Mouse (Mus musculus) c-Kit-positive CD71-positive TER-119-positive erythroid progenitor cells, embryonic 14.5 days (primary cell): ENCODE results near the gene Strn4.
A peak's percentile ranks its signal among the peaks of the same experiment; 100 is the strongest.

ENCODE experiments used
- DNase-seq: peaks from one replicate; pipeline ENCODE4 v3.0.0-alpha.2; 2013; ENCODE audit warnings: low spot score

Gene Strn4

DNA sequence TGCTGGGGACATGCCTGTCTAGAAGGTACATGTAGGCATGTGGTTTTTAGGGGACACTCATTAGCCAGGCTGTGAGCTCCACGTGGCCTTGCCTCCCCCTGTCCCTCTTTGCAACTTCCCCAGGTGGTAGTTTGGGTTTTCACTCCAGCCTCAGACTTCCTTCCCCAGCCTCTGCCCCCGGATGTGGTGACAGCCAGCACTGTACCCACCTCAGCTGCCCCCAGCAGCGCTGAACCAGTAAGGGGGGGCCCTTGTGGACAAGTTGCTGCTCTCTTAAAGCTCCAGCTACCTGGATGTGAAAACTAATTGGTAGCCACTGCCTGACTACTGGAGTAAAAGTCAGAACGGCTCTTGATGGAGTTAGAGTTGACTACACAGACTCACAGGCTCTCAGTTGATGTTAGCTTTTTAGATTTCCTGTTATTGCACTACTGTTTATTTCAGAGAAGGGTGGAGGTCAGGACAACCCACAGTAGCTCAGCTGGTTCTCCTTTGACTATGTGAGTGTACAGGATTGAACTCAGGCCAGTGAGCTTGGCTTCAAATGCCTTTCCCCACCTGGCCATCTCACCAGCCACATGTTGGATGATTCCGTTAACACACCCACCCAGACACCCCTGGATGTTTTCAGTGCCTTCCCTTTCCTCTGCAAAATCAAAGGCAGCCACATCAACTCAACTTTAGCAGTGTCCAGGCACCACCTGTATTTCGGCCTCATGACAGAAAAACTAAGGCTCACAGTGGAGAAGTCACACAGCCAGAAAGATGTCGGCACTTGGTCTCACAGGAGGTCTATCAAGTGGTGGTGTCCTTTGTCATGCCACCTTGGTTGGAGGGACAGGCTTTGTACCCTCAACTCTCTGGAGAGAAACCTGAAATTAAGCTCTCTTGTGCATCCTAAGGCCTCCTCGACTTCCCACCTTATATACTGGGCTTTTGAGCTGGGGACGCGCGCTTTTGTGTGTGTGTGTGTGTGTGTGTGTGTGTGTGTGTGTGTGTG lies 26.2 kb downstream of the Strn4 start:
- no peak for DNase-seq

DNA sequence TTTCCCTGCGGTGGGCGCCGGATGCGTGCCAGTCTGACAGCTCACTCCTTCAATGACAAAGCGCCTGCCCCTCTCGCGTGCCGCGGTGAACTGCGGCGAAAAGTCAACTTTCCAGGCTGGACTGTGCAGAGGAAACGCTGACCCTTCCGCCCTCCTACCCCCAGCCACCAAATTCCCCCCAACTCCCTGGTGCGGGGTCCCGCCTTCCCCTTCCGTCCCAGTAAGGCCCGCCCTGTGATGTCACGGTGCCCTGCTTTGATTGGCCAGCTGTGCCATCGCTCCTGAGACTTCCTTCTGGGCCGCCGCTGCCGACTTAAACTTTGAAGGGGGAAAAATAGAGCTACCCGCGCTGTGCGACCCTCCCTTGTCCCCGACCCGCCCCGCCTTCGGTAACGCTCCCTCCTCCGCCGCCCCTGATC lies 27.0 kb downstream of the Strn4 start, which contains the start of gene Prkd2:
Prkd2 (plus strand) TSS at position 258 of the 419 bp plus-strand sequence.
- peak; percentile 78 for DNase-seq

DNA sequence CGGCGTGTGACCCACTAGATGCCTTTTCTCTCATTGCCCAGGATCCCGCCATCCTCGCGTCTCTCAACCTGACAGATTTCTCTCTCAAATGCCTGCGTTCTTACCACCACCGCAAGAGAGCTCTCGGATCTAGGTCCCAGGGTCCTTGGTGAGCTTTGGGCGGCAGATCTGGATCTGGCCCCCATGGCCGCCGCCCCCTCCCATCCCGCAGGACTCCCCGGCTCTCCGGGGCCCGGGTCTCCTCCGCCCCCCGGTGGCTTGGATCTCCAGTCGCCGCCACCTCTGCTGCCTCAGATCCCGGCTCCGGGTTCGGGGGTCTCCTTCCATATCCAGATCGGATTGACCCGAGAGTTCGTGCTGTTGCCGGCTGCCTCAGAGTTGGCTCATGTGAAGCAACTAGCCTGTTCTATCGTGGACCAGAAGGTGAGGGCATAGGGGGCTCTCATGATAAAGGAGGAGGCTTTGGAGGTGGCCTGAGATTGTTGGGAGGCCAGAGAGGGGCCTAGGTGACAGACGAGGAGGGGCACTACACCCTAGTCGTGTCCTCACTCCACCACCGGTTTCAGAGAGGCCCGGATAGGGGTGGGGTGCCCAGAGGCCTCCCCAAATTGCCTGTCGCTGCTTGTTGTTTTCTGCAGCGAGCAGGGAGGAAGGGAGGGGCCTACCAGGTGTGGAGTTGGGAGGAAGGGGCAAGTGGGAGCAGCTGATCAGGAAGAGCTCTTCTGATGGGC lies 27.9 kb downstream of the Strn4 start:
- no peak for DNase-seq

DNA sequence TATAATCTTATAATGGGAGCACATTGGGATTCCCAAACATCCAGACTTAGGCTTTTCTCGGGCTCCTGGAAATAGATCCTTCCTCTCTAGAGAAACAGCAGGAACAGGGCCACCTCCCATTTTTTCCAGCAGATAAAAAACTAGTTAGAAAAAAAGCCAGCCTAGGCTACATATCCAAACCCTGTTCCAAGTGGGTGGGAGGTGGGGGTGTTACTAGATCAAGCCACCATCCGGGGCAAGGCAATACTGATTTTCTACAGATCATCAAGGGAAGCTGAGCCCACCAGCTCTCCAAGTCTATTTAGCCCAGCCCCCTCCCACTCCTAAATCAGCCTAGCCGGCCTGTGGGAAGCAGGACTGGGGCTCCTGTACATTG lies 29.0 kb downstream of the Strn4 start:
- no peak for DNase-seq

DNA sequence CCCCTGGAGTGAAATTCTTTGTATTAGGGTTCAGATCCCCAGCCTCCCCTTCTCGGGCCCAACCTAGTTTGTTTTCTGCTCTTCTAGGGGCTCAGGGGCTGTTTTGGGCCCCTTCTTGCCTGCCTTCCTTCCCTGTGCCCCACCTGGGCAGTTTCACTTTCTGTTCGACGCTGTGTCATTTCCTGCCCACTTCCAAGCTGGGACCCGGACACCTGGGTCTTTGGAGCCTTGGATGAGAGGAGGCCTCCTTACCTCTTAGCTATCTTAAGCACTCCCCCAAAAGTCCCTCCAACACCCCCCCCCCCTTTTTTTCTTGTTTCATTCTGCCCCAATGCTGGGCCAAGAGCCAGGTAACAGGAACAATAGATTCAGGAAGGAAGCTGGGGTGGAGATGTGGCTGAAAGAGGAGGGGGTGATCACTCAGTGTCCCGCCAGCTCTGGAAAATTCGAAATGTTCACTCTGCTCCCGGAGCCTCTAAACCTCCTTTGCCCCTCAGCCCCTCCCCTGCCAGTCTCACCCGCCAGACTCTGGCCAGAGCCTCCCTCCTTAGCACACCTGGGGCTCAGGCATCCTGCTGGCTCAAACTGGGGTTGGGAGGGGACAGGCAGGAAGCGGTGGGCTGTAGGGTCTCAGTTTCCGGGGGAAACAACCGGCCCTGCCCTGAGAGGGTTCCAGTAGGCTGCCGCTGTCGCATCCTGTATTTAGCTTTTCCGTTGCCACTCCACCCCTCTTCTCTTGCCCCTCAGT lies 29.6 kb downstream of the Strn4 start:
- no peak for DNase-seq

DNA sequence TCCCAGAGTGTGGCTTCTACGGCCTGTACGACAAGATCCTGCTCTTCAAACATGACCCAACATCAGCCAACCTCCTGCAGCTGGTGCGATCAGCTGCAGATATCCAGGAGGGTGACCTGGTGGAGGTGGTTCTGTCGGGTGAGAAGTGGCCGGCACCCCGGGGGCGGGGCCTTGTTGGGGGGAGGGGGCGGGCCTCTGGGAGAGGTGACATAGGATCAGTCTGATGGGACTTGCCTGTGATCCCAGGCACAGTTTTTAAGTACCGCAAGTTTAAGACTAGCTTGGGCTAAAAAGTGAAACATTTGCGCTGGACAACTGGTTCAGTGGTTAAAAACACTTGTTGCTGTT lies 30.1 kb downstream of the Strn4 start:
- no peak for DNase-seq

DNA sequence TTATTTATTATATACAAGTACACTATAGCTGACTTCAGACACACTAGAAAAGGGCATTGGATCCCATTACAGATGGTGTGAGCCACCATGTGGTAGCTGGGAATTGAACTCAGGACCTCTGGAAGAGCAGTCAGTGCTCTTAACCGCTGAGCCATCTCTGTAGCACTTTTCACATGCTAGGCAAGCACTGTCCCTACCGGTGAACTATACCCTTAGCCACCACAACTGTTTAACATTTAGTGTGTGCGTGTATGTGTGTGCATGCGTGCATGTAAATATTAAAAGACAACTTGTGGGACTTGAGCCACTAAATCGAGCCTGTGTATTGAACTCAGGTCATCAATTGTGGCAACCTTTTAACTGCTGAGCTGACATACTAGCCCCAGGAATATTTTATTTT lies 31.1 kb downstream of the Strn4 start:
- DNase-seq = no peak

DNA sequence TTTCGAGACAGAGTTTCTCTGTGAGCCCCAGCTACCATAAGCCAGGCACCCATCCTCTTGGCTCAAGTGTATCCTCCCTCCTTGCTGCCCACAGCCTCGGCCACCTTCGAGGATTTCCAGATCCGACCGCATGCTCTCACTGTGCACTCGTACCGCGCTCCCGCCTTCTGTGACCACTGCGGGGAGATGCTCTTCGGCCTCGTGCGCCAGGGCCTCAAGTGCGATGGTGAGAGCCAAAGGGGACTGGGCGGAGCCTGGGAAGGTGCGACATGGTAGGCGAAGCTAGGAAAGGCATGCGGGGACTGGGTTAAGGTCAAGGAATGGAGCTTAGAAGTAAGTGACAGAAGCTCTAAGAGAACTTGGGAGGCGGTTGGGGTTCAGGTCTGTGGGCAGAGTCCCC lies 31.8 kb downstream of the Strn4 start:
- DNase-seq = no peak

DNA sequence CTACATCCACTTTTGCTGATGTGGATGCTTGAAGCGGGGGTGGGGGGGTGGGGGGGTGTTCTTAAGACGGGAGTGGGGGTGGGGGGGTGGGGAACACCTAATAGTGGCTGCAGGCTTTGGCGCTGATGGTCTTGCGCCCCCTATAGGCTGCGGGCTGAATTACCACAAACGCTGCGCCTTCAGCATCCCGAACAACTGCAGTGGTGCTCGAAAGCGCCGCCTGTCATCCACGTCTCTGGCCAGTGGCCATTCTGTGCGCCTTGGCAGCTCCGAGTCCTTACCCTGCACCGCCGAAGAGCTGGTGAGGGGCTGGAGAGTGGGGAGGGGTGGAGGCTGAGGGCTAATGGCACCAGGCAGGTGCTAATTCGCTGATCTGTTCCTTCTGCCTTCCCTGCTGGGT lies 32.9 kb downstream of the Strn4 start:
- DNase-seq = no peak

DNA sequence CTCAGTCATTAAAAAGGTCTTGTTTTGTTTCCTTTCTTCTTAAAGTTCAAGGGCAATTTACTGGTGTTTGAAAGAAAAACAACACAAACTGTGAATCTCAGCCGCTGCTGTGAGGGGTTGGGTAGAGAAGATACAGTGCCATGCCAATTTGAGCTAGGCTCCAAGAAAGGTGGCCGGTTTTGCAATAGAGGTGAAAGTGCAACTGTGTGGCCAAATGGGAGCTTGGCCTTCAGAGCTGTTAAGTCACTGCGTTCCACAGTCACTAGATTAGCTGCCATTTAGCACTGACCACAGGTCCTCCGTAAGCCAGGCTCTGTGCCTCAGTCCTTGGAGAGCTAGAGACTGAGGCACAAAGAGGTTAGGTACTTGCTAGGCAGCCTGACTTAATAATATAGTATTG lies 35.9 kb downstream of the Strn4 start:
- DNase-seq = no peak

DNA sequence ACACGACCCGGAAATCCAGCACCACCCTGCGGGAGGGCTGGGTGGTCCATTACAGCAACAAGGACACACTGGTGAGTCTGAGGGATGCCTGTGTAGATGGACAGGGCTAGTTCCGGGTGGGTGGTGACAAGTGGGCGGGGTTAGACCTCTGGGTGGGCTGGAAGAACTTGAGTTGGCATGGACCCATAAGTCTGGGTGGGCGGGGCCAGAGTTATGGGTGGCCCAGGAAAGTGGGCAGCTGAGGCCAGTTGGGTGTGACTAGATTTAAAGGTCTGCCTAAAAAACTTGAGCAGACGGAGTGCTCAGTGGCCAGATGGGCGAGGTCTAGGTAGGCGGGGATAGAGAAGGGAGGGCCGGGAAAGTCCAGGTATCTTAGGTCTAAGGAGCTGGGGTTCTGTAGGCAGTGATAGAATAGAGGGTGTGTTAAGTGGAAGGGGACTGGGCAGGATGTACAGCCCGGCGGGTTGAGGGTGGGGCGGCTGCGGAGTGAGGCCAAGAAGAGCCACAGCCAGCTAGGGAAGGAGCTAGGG lies 37.7 kb downstream of the Strn4 start:
- DNase-seq = no peak

DNA sequence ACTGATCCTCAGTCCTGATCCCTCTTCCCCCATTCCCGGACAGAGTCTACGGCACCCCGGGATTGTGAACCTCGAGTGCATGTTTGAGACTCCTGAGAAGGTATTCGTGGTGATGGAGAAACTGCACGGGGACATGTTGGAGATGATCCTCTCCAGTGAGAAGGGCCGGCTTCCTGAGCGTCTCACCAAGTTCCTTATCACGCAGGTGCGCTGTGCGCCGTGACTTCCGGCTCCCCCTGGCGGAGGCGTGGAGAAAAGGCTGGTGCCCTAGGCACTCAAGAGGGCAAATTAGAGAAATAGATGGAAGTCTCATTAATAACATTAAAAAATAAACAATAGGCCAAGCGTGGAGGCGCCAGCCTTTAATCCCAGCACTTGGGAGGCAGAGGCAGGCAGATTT lies 42.6 kb downstream of the Strn4 start:
- no peak for DNase-seq

DNA sequence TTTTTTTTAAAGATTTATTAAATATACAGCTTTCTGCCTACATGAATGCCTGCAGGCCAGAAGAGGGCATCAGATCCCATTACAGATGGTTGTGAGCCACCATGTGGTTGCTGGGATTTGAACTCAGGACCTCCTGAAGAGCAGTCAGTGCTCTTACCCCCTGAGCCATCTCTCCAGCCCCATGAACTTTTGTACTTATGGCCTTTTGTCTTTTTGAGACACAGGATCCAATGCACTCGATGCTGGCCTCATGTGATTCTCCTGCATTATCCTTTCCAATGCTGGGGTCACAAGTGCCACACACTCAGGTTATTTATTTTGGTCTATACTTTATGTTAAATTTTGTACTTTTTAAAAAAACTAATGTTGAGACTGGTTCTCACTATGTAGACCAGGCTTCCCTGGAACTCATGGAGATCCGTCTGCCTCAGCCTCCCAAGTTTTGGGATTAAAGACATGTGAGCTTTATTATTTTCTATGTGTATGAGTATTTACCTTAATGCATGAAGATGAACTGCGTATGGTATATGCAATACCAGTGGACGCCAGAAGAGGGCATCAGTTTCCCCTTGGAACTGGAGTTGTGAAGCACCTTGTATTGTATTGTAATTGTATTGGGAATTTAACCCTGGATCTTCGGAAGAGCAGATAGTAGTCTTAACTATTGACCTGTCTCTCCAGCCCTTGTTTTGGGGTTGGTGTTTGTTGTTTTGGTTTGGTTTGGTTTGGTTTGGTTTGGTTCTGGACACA lies 44.4 kb downstream of the Strn4 start:
- peak; percentile 58 for DNase-seq

DNA sequence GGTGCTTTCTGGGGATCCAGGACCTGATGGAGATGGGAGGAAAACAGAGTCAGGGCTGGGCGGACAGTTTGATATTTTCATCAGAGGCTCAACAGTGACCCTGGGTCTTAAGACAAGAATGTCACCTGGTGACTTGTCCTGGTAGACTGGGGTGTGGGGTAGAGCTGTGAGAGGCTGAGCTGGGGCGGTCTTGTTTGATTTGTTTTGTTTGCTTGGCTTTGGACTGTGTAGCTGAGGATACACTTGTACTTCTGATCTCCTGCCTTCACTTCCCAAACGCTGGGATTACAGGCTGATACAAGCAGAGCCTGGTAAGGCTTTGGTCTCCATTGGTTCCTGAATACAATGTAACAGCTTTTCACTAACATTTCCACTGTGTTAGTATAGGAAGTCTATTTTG lies 51.8 kb downstream of the Strn4 start:
- no peak for DNase-seq

DNA sequence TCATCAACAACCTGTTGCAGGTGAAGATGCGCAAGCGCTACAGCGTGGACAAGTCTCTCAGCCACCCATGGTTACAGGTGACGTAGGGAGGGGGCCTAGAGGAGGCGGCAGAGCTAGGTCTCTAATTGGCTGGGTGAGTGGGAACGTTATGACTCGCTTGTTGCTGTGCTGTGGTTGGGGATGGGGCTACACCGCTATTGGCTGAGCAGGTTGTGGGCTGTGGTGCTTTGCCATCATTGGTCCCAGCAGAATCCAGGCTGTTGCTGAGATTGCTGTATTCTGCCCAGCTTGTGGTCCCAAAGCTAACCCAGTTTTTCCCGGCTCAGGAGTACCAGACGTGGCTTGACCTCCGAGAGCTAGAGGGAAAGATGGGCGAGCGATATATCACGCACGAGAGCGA lies 53.8 kb downstream of the Strn4 start:
- no peak for DNase-seq

DNA sequence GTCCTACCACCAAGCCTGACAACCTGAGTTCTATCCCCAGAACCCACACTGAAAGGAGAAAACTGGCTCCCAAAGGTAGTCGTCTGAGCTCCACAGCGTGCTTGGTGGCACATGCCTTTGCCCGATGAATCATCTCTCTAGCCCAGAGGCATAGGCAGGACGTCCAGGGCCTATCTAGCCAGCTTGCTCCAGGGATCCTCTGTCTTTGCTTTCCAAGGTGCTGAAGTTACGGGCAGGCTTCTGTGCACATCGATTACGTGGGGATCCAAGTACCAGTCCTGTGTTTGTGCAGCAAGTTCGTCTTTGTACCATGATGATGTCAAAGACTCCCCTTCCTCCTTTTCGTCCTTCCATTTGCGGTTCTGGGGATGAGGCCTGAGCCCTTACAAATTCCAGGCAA lies 55.9 kb downstream of the Strn4 start:
- DNase-seq = no peak

DNA sequence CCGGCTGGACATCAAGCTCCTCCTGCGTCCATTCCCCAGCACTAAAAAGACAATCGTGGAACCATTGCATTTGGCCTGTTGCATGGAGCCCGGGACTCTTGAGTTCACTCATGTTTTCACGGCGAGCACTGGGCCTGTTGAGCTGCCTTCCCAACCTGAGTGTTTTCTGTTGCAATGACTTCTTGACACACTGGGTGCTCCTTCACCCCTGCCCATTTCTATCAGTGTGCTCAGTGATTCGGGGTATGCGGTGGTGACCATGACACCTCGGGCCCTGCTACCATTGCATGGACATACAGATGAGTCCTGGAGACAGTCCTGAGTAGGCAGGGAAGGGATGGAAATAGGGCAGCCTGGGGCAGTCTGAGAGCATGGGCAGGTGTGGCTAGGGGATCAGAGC lies 56.8 kb downstream of the Strn4 start:
- DNase-seq = no peak

DNA sequence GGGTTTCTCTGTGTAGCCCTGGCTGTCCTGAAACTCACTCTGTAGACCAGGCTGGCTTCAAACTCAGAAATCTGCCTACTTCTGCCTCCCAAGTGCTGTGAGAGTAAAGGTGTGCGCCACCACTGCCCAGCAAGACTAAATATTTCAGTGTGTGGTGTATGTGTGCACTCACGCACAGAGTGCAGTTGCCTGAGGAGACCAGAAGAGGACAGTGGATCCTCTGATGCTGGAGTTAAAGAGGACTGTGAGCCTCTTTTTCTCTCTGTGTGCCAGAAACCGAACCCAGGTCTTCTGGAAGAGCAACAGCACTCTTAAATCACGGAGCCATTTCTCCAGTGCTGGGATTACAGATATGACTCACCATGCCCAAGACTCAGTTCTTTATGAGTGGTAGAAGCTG lies 57.7 kb downstream of the Strn4 start:
- DNase-seq = no peak

DNA sequence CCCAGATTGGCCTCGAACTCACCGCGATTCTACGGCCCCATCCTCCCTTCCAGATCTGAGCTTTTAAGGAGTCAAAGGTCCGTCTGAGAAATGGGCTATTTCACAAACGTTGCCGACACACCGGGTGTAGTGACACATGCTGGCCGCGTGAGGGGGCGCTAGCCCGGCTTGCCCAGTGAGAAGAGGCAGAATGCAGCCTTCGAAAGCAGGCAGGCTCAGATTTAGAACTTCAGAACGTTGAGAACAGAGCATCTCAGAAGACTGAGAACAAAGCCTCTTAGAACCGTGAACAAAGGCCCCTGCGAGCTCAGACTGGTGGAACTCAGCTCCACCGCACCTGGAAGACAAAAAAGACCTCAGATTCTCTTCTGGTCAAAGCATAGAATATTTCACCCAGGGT lies 58.5 kb downstream of the Strn4 start:
- peak; percentile 68 for DNase-seq

DNA sequence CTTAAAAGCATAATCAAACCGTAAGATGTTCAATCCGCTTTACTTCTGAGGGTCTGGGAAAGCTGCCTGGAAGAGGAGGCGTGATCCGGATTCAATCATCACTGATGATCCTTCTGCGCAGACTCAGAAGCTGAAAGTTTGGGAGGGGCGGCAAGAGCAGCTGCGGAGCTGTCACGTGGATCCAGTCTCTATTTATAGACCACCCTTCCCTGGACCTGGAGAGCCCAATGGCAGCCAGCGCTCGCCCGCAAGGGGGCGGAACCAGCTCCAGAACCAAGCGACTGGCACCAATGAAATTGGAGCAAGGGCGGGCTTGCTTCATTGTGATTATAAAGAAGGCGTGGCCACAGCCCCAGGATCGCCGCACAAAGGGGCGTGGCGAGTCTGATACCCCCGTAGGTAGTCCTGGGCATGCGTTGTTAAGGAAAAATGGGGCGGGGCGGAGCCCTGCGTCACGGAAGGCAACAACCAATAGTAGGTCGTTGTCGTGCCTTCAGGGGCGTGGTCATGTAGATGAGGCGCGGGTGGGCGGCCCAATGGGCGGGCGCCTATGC lies 59.1 kb downstream of the Strn4 start:
- DNase-seq = peak; percentile 100

DNA sequence AGATGAGACGGTGACA lies 59.4 kb downstream of the Strn4 start, which contains the start of gene Dact3:
Dact3 (plus strand) TSS at position 8 of the 16 bp plus-strand sequence.
- no peak for DNase-seq

DNA sequence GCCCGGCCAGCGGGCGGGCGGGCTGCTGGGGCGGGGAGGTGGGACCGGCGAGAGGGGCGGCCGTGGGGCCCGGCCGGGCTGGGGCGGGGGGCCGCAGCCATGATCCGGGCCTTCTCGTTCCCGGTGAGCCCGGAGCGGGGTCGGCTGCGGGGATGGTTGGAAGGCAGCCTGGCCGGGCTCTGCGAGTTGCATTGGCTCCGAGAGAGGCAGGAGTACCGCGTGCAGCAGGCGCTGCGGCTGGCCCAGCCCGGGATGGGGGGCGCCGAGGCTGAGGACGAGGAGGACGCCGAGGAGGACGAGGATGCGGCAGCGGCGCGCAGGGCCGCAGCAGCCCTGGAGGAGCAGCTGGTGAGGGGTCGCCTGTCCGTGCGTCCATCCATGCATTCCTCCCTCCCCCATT lies 59.6 kb downstream of the Strn4 start:
- DNase-seq = no peak
